Mouse (Mus musculus) intestine, embryonic 15.5 days (tissue): ENCODE data around the gene Oaz3. TPM values are rescaled to one million over a fixed set of nuclear protein-coding genes. Genes with fewer than 3 reads are reported as not detected.

Source experiments
- polyA plus RNA-seq: library from polyadenylated mRNA; unstranded; fragments of >200 nt; fragmentation: Nextera tagmentation; extraction: Ambion mirVana; gene quantifications from 2 replicates; pipeline ENCODE4 v1.2.1, GENCODE M21; 2015

Oaz3 gene
- polyA plus RNA-seq, 1 experiment from 2014 or later, result 0.36 TPM

Other genes starting within 250 kb of the Oaz3 start
- gene Gm5286, start 247.2 kb downstream of the Oaz3 start, polyA plus RNA-seq, result not detected in 2 replicates
- gene Gm4778, start 179.9 kb downstream of the Oaz3 start, polyA plus RNA-seq, result not detected in 2 replicates
- gene Them4, start 133.8 kb downstream of the Oaz3 start, polyA plus RNA-seq, result 15.6 and 18.7 TPM in 2 replicates
- not detected in 2 replicates for gene Them5, start 101.8 kb downstream of the Oaz3 start, polyA plus RNA-seq
- gene C2cd4d, start 81.5 kb downstream of the Oaz3 start, polyA plus RNA-seq, result 0.59 and 0.81 TPM in 2 replicates
- 6.8 and 7.9 TPM in 2 replicates for gene Rorc, start 71.1 kb downstream of the Oaz3 start, polyA plus RNA-seq
- 0.41 and 0.58 TPM in 2 replicates for gene Lingo4, start 45.4 kb downstream of the Oaz3 start, polyA plus RNA-seq
- 11.5 and 11.9 TPM in 2 replicates for gene Tdrkh, start 30.6 kb downstream of the Oaz3 start, polyA plus RNA-seq
- 69.3 TPM in 2 replicates for gene Mrpl9, start 597 bp downstream of the Oaz3 start, polyA plus RNA-seq
- gene Celf3, start 34.4 kb upstream of the Oaz3 start, polyA plus RNA-seq, result 26.0 and 28.1 TPM in 2 replicates
- gene Riiad1, start 36.4 kb upstream of the Oaz3 start, polyA plus RNA-seq, result 5.5 and 5.6 TPM in 2 replicates
- gene Snx27, start 138.8 kb upstream of the Oaz3 start, polyA plus RNA-seq, result 35.5 and 36.2 TPM in 2 replicates
- gene Gm10972, start 199.2 kb upstream of the Oaz3 start, polyA plus RNA-seq, result not detected in 2 replicates
- gene Tuft1, start 215.0 kb upstream of the Oaz3 start, polyA plus RNA-seq, result 10.2 and 11.6 TPM in 2 replicates
- gene Selenbp2, start 249.6 kb upstream of the Oaz3 start, polyA plus RNA-seq, result 4.0 and 5.5 TPM in 2 replicates